Mouse (Mus musculus) spleen, postnatal 14 days (tissue): ENCODE measurements around the gene Pitpna.
A peak's percentile ranks its signal among the peaks of the same experiment; 100 is the strongest.

Experiments used
- DNase-seq, 2 experiments: peaks; one replicate each; pipeline ENCODE4 v3.0.0; 2021 to 2022; ENCODE audit warnings: low spot score in 2 of 2

Pitpna gene

GRCm38 (mm10) chr11:75563851-75564548 lies 23.9 kb upstream of the Pitpna start:
- no peak for DNase-seq

GRCm38 (mm10) chr11:75565849-75566248 lies 22.0 kb upstream of the Pitpna start:
- no peak for DNase-seq

- DNase-seq: no peak
These were observed 21.4 kb upstream of the Pitpna start for GRCm38 (mm10) chr11:75566276-75567196.

- no peak for DNase-seq
These were observed 20.4 kb upstream of the Pitpna start for GRCm38 (mm10) chr11:75567346-75568114.

- DNase-seq: no peak
These were observed 19.8 kb upstream of the Pitpna start for GRCm38 (mm10) chr11:75568115-75568511.

GRCm38 (mm10) chr11:75568962-75569361 lies 18.9 kb upstream of the Pitpna start:
- no peak for DNase-seq

GRCm38 (mm10) chr11:75570375-75571125 lies 17.3 kb upstream of the Pitpna start:
- DNase-seq: no peak

- no peak for DNase-seq
These were observed 16.5 kb upstream of the Pitpna start for GRCm38 (mm10) chr11:75571126-75571990.

GRCm38 (mm10) chr11:75572301-75572791 lies 15.6 kb upstream of the Pitpna start:
- no peak for DNase-seq

GRCm38 (mm10) chr11:75572854-75573650 lies 14.8 kb upstream of the Pitpna start:
- peak; percentile 79 to 86 for DNase-seq

- DNase-seq: no peak
These were observed 13.3 kb upstream of the Pitpna start for GRCm38 (mm10) chr11:75574378-75575123.

GRCm38 (mm10) chr11:75575560-75576123 lies 12.3 kb upstream of the Pitpna start:
- no peak for DNase-seq

- no peak for DNase-seq
These were observed 9.3 kb upstream of the Pitpna start for GRCm38 (mm10) chr11:75578609-75579008.

- no peak for DNase-seq
These were observed 6.3 kb upstream of the Pitpna start for GRCm38 (mm10) chr11:75581495-75582149.

- DNase-seq: no peak
These were observed 4.4 kb upstream of the Pitpna start for GRCm38 (mm10) chr11:75583521-75583920.

- DNase-seq: no peak
These were observed 2.8 kb upstream of the Pitpna start for GRCm38 (mm10) chr11:75585061-75585460.

GRCm38 (mm10) chr11:75585978-75586377 lies 1.9 kb upstream of the Pitpna start:
- no peak for DNase-seq

- DNase-seq: no peak
These were observed 934 bp upstream of the Pitpna start for GRCm38 (mm10) chr11:75586963-75587362.
